Mouse (Mus musculus): ENCODE results near the gene Sytl3. TPM values are rescaled to one million over a fixed set of nuclear protein-coding genes. Genes with fewer than 3 reads are reported as not detected.

Sytl3 gene
- total and polyA plus RNA-seq, 3 experiments = 27.6 to 73.2 (median 59.3) TPM

DNA sequence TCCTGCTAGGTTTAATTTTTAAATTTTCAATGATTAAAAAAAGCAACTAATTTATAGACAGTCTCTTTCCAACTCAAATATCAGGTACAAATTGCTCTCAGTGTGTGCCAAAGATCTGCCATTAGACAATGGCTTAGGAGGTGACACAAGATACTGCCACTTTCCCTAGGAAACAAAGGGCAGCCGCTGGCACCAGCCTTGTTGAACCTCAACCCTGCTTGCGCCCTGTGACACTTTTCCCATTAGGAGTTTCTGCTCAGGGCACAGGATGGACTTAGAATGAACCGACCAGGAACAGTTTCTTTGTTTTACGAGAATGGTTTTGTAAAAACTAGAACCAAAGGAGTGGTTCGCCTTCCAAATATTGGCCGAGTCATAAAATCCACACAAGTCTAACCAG, 117.2 kb downstream of the Sytl3 start:
- in situ Hi-C loops (cut with MboI; ENCODE audit: low pct_ligation_motif_present, low pct_unique_long_range_greater_than_20kb, low sequenced_read_pairs) = no loop called here

DNA sequence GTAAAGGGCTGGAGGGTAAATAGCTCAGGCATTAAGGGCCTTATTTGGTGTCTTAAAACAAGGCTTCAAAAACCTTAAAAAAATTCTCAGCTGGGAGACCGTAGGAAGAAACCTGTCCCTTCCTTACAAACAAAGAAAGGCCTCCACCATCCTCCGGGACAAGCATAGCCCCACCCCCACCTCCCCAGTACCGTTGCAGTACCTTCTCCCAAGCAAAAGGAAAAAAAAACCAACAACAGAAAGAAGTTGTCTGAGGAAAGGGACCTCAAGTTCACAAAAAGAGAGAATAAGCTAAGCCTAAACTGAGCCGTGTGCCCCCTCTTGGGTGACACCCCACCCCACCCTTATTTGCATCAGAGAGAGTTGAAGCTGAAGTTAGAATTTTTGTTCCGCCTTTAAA, 117.7 kb downstream of the Sytl3 start:
- H3K27ac ChIP-seq (ENCODE audit: insufficient read depth, low read depth) = no peak overlapping the region; the same call in 1 of the 2 replicates

More for the DNA sequence above, 117.2 kb downstream of the Sytl3 start:
- Histone ChIP-seq H3K79me2 (replicated peaks; ENCODE audit: control insufficient read depth, extremely low read depth, insufficient read depth, poor library complexity, severe bottlenecking) (peaks cover 91% of the 10 kb centered on the region), H3K4me3 (replicated peaks in 1 of 3; ENCODE audit: low read depth in 2 of 3, low read length in 2 of 3, poor library complexity in 1 of 3) (peak overlapping the region in 1 of 3 experiments; percentile 49), H3K9ac (ENCODE audit: insufficient read depth, low read depth) (0 out of 2 replicates have a peak overlapping the region, but pooled peaks have one; percentile 85), H3K27me3 (replicated peaks) (no peaks in the 10 kb centered on the region), H3K4me2 (ENCODE audit: insufficient read depth, low read depth, poor library complexity, severe bottlenecking) (peak overlapping the region; percentile 52; the same call in 1 of the 2 replicates), H3K9me3 (replicated peaks; ENCODE audit: low read length) (no peaks in the 10 kb centered on the region), H3K36me3 (replicated peaks in 1 of 2; ENCODE audit: control insufficient read depth in 1 of 2, insufficient read depth in 1 of 2, low read length in 1 of 2) (peaks cover 13 to 43% of the 10 kb centered on the region in 2 experiments), H3K27ac (ENCODE audit: insufficient read depth, low read depth) (no peak overlapping the region), H3K4me1 (ENCODE audit: control insufficient read depth in 1 of 2, insufficient read depth in 2 of 2) (peaks cover 19 to 70% of the 10 kb centered on the region in 2 experiments)
- dilution Hi-C loops (cut with MboI; ENCODE audit: extremely low pct_ligation_motif_present, extremely low pct_unique_long_range_greater_than_20kb, low sequenced_read_pairs) = no loop called here
- no peak for TF ChIP-seq JUND (conservative IDR thresholded peaks at IDR 0.05; ENCODE audit: low read depth, low read length)
- TF ChIP-seq ETS1 (conservative IDR thresholded peaks at IDR 0.05; ENCODE audit: low read depth, low read length) = no peak
- no peak for TF ChIP-seq RCOR1 (conservative IDR thresholded peaks at IDR 0.05; ENCODE audit: low read depth, low read length)
- TF ChIP-seq JUN (IDR thresholded peaks at IDR 0.05; ENCODE audit: insufficient read depth, low read depth, low read length) = no peak
- TF ChIP-seq HCFC1 (IDR thresholded peaks at IDR 0.05; ENCODE audit: low read depth, low read length) = no peak
- no peak for TF ChIP-seq PAX5 (IDR thresholded peaks at IDR 0.05; ENCODE audit: low read length)
- TF ChIP-seq MEF2A (IDR thresholded peaks at IDR 0.05; ENCODE audit: borderline replicate concordance, low read depth, low read length) = no peak
- no peak for TF ChIP-seq NELFE (IDR thresholded peaks at IDR 0.05; ENCODE audit: low read depth, low read length)
- no peak for TF ChIP-seq USF1 (IDR thresholded peaks at IDR 0.05; ENCODE audit: low read depth, low read length)
- no peak for TF ChIP-seq CHD1 (IDR thresholded peaks at IDR 0.05; ENCODE audit: low read depth, low read length)
- TF ChIP-seq RAD21 (IDR thresholded peaks at IDR 0.05; ENCODE audit: low read depth, low read length) = no peak
- no peak for TF ChIP-seq CTCF (conservative IDR thresholded peaks at IDR 0.05 in 1 of 2, IDR thresholded peaks at IDR 0.05 in 1 of 2; ENCODE audit: low read depth in 2 of 2, low read length in 2 of 2)
- TF ChIP-seq BHLHE40 (IDR thresholded peaks at IDR 0.05; ENCODE audit: low read depth, low read length) = no peak
- TF ChIP-seq E2F4 (IDR thresholded peaks at IDR 0.05; ENCODE audit: insufficient replicate concordance, low read depth, low read length) = no peak
- no peak for TF ChIP-seq KAT2A (IDR thresholded peaks at IDR 0.05; ENCODE audit: insufficient replicate concordance, low read length)
- no peak for DNase-seq (ENCODE audit: extremely low read depth)

More for the DNA sequence above, 117.7 kb downstream of the Sytl3 start:
- Histone ChIP-seq H3K36me3 (replicated peaks in 1 of 2; ENCODE audit: control insufficient read depth in 1 of 2, insufficient read depth in 1 of 2, low read length in 1 of 2) (peaks cover 11 to 38% of the 10 kb centered on the region in 2 experiments), H3K4me3 (replicated peaks in 1 of 3; ENCODE audit: low read depth in 2 of 3, low read length in 2 of 3, poor library complexity in 1 of 3) (peak overlapping the region in 2 of 3 experiments; percentile 49 to 52), H3K9ac (ENCODE audit: insufficient read depth, low read depth) (peak overlapping the region; percentile 85; the same call in 1 of the 2 replicates), H3K79me2 (replicated peaks; ENCODE audit: control insufficient read depth, extremely low read depth, insufficient read depth, poor library complexity, severe bottlenecking) (peaks cover 90% of the 10 kb centered on the region), H3K27me3 (replicated peaks) (no peaks in the 10 kb centered on the region), H3K9me3 (replicated peaks; ENCODE audit: low read length) (no peaks in the 10 kb centered on the region), H3K4me2 (ENCODE audit: insufficient read depth, low read depth, poor library complexity, severe bottlenecking) (peak overlapping the region; percentile 52), H3K4me1 (ENCODE audit: control insufficient read depth in 1 of 2, insufficient read depth in 2 of 2) (peaks cover 19 to 67% of the 10 kb centered on the region in 2 experiments)
- dilution Hi-C loops (cut with MboI; ENCODE audit: extremely low pct_ligation_motif_present, extremely low pct_unique_long_range_greater_than_20kb, low sequenced_read_pairs) (no loop called here), in situ Hi-C loops (cut with MboI; ENCODE audit: low pct_ligation_motif_present, low pct_unique_long_range_greater_than_20kb, low sequenced_read_pairs) (no loop called here)
- no peak for DNase-seq (ENCODE audit: extremely low read depth)
- TF ChIP-seq ELF1 (IDR thresholded peaks at IDR 0.05; ENCODE audit: low read depth, low read length) (0 out of 2 replicates have a peak, but pooled peaks have one; percentile 14), ZNF384 (IDR thresholded peaks at IDR 0.05; ENCODE audit: low read depth, low read length) (0 out of 2 replicates have a peak, but pooled peaks have one; percentile 7), POLR2A (IDR thresholded peaks at IDR 0.05; ENCODE audit: low read depth, low read length) (no peak), MAZ (IDR thresholded peaks at IDR 0.05; ENCODE audit: low read depth, low read length) (no peak)

All from CH12.LX (cell line).